Mouse (Mus musculus): ENCODE data around the gene Prdx2.

- TF ChIP-seq CTCF (IDR thresholded peaks at IDR 0.05; ENCODE audit: extremely low read depth, insufficient read depth, insufficient read length, insufficient replicate concordance) (no peak), POLR2A (IDR thresholded peaks at IDR 0.05; ENCODE audit: low read depth, low read length) (no peak)
These were observed 21.4 kb downstream of the Prdx2 start for GRCm38 (mm10) chr8:84990836-84991235.

Measured in spleen, adult 2 months (tissue).